Mouse (Mus musculus): ENCODE results near the gene Hdac11.

- TF ChIP-seq TAL1 (IDR thresholded peaks at IDR 0.05; ENCODE audit: low read length): no peak
- no peak for TF ChIP-seq GATA1 (IDR thresholded peaks at IDR 0.05; ENCODE audit: low read length)
Measured at GRCm38 (mm10) chr6:91146443-91147151, 9.9 kb upstream of the Hdac11 start.
